Mouse (Mus musculus): ENCODE measurements around the gene Chst5. TPM values are rescaled to one million over a fixed set of nuclear protein-coding genes. Genes with fewer than 3 reads are reported as not detected.

The Chst5 gene
- total and polyA plus RNA-seq, 3 experiments, result not detected

- H3K4me3 ChIP-seq (ENCODE audit: control insufficient read depth in 1 of 2, insufficient read depth in 1 of 2, low read depth in 2 of 2, low read length in 2 of 2), result no peak overlapping the region
- peaks cover 4 to 20% of the 10 kb centered on the region in 2 experiments for H3K4me1 ChIP-seq (ENCODE audit: control insufficient read depth in 1 of 2, insufficient read depth in 2 of 2, low read length in 2 of 2)
- H3K27me3 ChIP-seq (ENCODE audit: control insufficient read depth in 1 of 2, insufficient read depth in 2 of 2, low read length in 2 of 2), result no peaks in the 10 kb centered on the region
- no peak overlapping the region for H3K27ac ChIP-seq (ENCODE audit: control insufficient read depth, low read depth, low read length)
- H3K79me2 ChIP-seq (ENCODE audit: control insufficient read depth, insufficient read depth, low read length, poor library complexity), result peaks cover 5% of the 10 kb centered on the region; the same call in 1 of the 2 replicates
- TF ChIP-seq EP300 (IDR thresholded peaks at IDR 0.05; ENCODE audit: low read depth in 1 of 2, low read length in 2 of 2) (peak; percentile 41 to 83; a peak in 3 of 4 replicates), SMC3 (IDR thresholded peaks at IDR 0.05; ENCODE audit: low read depth, low read length) (no peak), RCOR1 (IDR thresholded peaks at IDR 0.05; ENCODE audit: low read depth, low read length) (peak; percentile 98), JUND (IDR thresholded peaks at IDR 0.05; ENCODE audit: low read depth, low read length) (0 out of 2 replicates have a peak, but pooled peaks have one; percentile 14), ETS1 (IDR thresholded peaks at IDR 0.05; ENCODE audit: low read depth, low read length) (peak; percentile 30; the same call in 1 of the 2 replicates), ELF1 (IDR thresholded peaks at IDR 0.05; ENCODE audit: low read depth, low read length) (peak; percentile 34; the same call in 1 of the 2 replicates), SIN3A (IDR thresholded peaks at IDR 0.05; ENCODE audit: low read length) (peak; percentile 29), TCF12 (IDR thresholded peaks at IDR 0.05; ENCODE audit: low read depth, low read length) (0 out of 2 replicates have a peak, but pooled peaks have one; percentile 29), ZNF384 (IDR thresholded peaks at IDR 0.05; ENCODE audit: low read depth, low read length) (no peak), GATA1 (IDR thresholded peaks at IDR 0.05; ENCODE audit: low read depth, low read length) (peak; percentile 71)
- peak; percentile 75 for DNase-seq (ENCODE audit: low read depth, low spot score)
- H3K9me3 ChIP-seq (replicated peaks; ENCODE audit: insufficient read depth, low read length), result no peaks in the 10 kb centered on the region
- H3K9ac ChIP-seq (ENCODE audit: control insufficient read depth, low read depth, low read length, poor library complexity, severe bottlenecking), result no peak overlapping the region
- H3K36me3 ChIP-seq (ENCODE audit: control insufficient read depth in 1 of 2, insufficient read depth in 2 of 2, low read length in 2 of 2), result peaks cover 0 to 14% of the 10 kb centered on the region in 2 experiments; a peak in 2 of 4 replicates
These were observed 26.9 kb upstream of the Chst5 start for GRCm38 (mm10) chr8:111937184-111937583.

- H3K27me3 ChIP-seq (ENCODE audit: control insufficient read depth in 1 of 2, insufficient read depth in 2 of 2, low read length in 2 of 2), result no peaks in the 10 kb centered on the region
- H3K9me3 ChIP-seq (replicated peaks; ENCODE audit: insufficient read depth, low read length), result no peaks in the 10 kb centered on the region
- H3K36me3 ChIP-seq (ENCODE audit: control insufficient read depth in 1 of 2, insufficient read depth in 2 of 2, low read length in 2 of 2), result peaks cover 0 to 19% of the 10 kb centered on the region in 2 experiments; a peak in 2 of 4 replicates
- H3K79me2 ChIP-seq (ENCODE audit: control insufficient read depth, insufficient read depth, low read length, poor library complexity), result no peaks in the 10 kb centered on the region
- H3K27ac ChIP-seq (ENCODE audit: control insufficient read depth, low read depth, low read length), result no peak overlapping the region
- H3K9ac ChIP-seq (ENCODE audit: control insufficient read depth, low read depth, low read length, poor library complexity, severe bottlenecking), result no peak overlapping the region
- no peak overlapping the region for H3K4me3 ChIP-seq (ENCODE audit: control insufficient read depth in 1 of 2, insufficient read depth in 1 of 2, low read depth in 2 of 2, low read length in 2 of 2)
- no peak for DNase-seq (ENCODE audit: low read depth, low spot score)
- TF ChIP-seq RCOR1 (IDR thresholded peaks at IDR 0.05; ENCODE audit: low read depth, low read length) (no peak), TBP (IDR thresholded peaks at IDR 0.05; ENCODE audit: low read depth, low read length) (no peak)
- peaks cover 2 to 18% of the 10 kb centered on the region in 2 experiments; a peak in 3 of 4 replicates for H3K4me1 ChIP-seq (ENCODE audit: control insufficient read depth in 1 of 2, insufficient read depth in 2 of 2, low read length in 2 of 2)
These were observed 24.0 kb upstream of the Chst5 start for GRCm38 (mm10) chr8:111934201-111934600.

- peak within 1 kb of the TSS; percentile 70 to 88 for H3K4me3 ChIP-seq (ENCODE audit: control insufficient read depth in 1 of 2, insufficient read depth in 1 of 2, low read depth in 2 of 2, low read length in 2 of 2)
- peak within 1 kb of the TSS; percentile 64 for H3K9ac ChIP-seq (ENCODE audit: control insufficient read depth, low read depth, low read length, poor library complexity, severe bottlenecking)
- H3K36me3 ChIP-seq (ENCODE audit: control insufficient read depth in 1 of 2, insufficient read depth in 2 of 2, low read length in 2 of 2), result peaks cover 0 to 20% of the 10 kb centered on the region in 2 experiments; a peak in 2 of 4 replicates
- H3K27me3 ChIP-seq (ENCODE audit: control insufficient read depth in 1 of 2, insufficient read depth in 2 of 2, low read length in 2 of 2), result no peaks in the 10 kb centered on the region
- H3K27ac ChIP-seq (ENCODE audit: control insufficient read depth, low read depth, low read length), result peak within 1 kb of the TSS; percentile 20; the same call in 1 of the 2 replicates
- peaks cover 2 to 18% of the 10 kb centered on the region in 2 experiments; a peak in 3 of 4 replicates for H3K4me1 ChIP-seq (ENCODE audit: control insufficient read depth in 1 of 2, insufficient read depth in 2 of 2, low read length in 2 of 2)
- H3K9me3 ChIP-seq (replicated peaks; ENCODE audit: insufficient read depth, low read length), result no peaks in the 10 kb centered on the region
- peak; percentile 97 for DNase-seq (ENCODE audit: low read depth, low spot score)
- H3K79me2 ChIP-seq (ENCODE audit: control insufficient read depth, insufficient read depth, low read length, poor library complexity), result no peaks in the 10 kb centered on the region
- TF ChIP-seq ZNF384 (IDR thresholded peaks at IDR 0.05; ENCODE audit: low read depth, low read length), result peak; percentile 46
- TF ChIP-seq TAL1 (IDR thresholded peaks at IDR 0.05; ENCODE audit: low read length), result no peak
- TF ChIP-seq MYC (IDR thresholded peaks at IDR 0.05; ENCODE audit: low read depth, low read length), result peak; percentile 59; the same call in 1 of the 2 replicates
- TF ChIP-seq UBTF (IDR thresholded peaks at IDR 0.05; ENCODE audit: borderline replicate concordance, insufficient read depth, low read depth, low read length), result no peak
- TF ChIP-seq TBP (IDR thresholded peaks at IDR 0.05; ENCODE audit: low read depth, low read length), result 0 out of 2 replicates have a peak, but pooled peaks have one; percentile 10
- TF ChIP-seq NRF1 (IDR thresholded peaks at IDR 0.05; ENCODE audit: insufficient read depth, low read depth, low read length, poor library complexity, severe bottlenecking), result peak; percentile 45; the same call in 1 of the 2 replicates
- peak; percentile 48 for TF ChIP-seq CHD2 (IDR thresholded peaks at IDR 0.05; ENCODE audit: low read length)
- TF ChIP-seq ELF1 (IDR thresholded peaks at IDR 0.05; ENCODE audit: low read depth, low read length), result peak; percentile 59
- no peak for TF ChIP-seq KAT2A (conservative IDR thresholded peaks at IDR 0.05; ENCODE audit: low read depth, low read length)
- peak; percentile 30; the same call in 1 of the 2 replicates for TF ChIP-seq NELFE (IDR thresholded peaks at IDR 0.05; ENCODE audit: low read depth, low read length)
- peak; percentile 89 for TF ChIP-seq MXI1 (IDR thresholded peaks at IDR 0.05; ENCODE audit: low read depth, low read length)
- no peak for TF ChIP-seq EP300 (IDR thresholded peaks at IDR 0.05; ENCODE audit: low read depth in 1 of 2, low read length in 2 of 2)
- no peak for TF ChIP-seq BHLHE40 (IDR thresholded peaks at IDR 0.05; ENCODE audit: borderline replicate concordance, low read depth, low read length)
- peak; percentile 62 for TF ChIP-seq SIN3A (IDR thresholded peaks at IDR 0.05; ENCODE audit: low read length)
- peak in 1 of 3 experiments; percentile 3; a peak in 1 of 6 replicates for TF ChIP-seq CTCF (IDR thresholded peaks at IDR 0.05 in 2 of 3, conservative IDR thresholded peaks at IDR 0.05 in 1 of 3; ENCODE audit: control insufficient read depth in 1 of 3, insufficient read depth in 1 of 3, low read depth in 2 of 3, low read length in 3 of 3, poor library complexity in 1 of 3, severe bottlenecking in 1 of 3)
- no peak for TF ChIP-seq JUND (IDR thresholded peaks at IDR 0.05; ENCODE audit: low read depth, low read length)
- peak; percentile 64 for TF ChIP-seq HCFC1 (IDR thresholded peaks at IDR 0.05; ENCODE audit: low read depth, low read length)
These were observed 23.3 kb upstream of the Chst5 start, which contains the start of gene Tmem231 for GRCm38 (mm10) chr8:111933348-111934076. Gene Tmem231 (minus strand): TSS chr8:111933881.
